ENCODE assay signal across 7 mouse cellular contexts in the genomic region with DNA sequence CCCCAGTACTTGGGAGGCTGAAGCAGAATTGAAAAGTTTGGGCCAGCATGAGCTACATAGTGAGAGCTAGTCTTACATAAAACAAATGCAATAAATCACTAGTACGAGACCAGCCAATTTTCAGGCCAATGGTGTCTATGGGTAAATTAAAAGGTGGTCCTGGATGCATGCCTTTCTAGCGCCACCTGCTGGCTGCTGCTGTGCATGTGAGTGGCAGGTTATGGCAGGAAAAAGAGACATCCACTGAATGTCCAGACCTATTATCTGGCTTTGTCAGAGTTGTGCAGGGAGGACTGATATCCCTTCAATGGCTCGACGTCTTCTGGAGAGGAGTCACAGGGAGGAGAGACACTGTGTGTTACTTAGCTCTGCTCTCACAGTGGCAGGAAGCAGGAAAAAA. TPM values are rescaled to one million over a fixed set of nuclear protein-coding genes. Genes with fewer than 3 reads are reported as not detected.
DNase-seq lines count a peak whose midpoint lies in the region; ATAC-seq and TF ChIP-seq lines count a peak whose summit lies in the region.

No protein-coding gene starts in this region.

- TF ChIP-seq POLR2A in spleen, adult 2 months (IDR thresholded peaks at IDR 0.05; ENCODE audit: low read depth, low read length) = no peak

- peak; percentile 99 for TF ChIP-seq CTCF in midbrain, postnatal 0 days (IDR thresholded peaks at IDR 0.05)
- TF ChIP-seq CTCF in spleen, adult 2 months (IDR thresholded peaks at IDR 0.05; ENCODE audit: extremely low read depth, insufficient read depth, insufficient read length, insufficient replicate concordance) = peak; percentile 88; the same call in 1 of the 2 replicates

- peaks cover 31% of the 10 kb centered on the region for H3K36me3 ChIP-seq in limb, embryonic 13.5 days
- H3K36me3 ChIP-seq in midbrain, postnatal 0 days (ENCODE audit: insufficient read depth, low read length) = peaks cover 16% of the 10 kb centered on the region
- H3K36me3 ChIP-seq in spleen, adult 2 months (ENCODE audit: control insufficient read depth, insufficient read depth, low read length) = peaks cover 9% of the 10 kb centered on the region

- peak; percentile 80 for DNase-seq in adrenal gland, adult 8-10 months
- DNase-seq in embryo, embryonic 11.5 days (ENCODE audit: low read depth, low spot score) = peak; percentile 82
- DNase-seq in heart, adult 18-20 months = peak; percentile 83 to 94
- DNase-seq in kidney, adult 8-10 months = peak; percentile 80 to 90
- DNase-seq in midbrain, postnatal 0 days (ENCODE audit: low spot score) = peak; percentile 92
- DNase-seq in spleen, adult 2 months (ENCODE audit: low read depth in 1 of 2, low spot score in 2 of 2) = peak; percentile 56 to 80

- no peak overlapping the region for H3K4me3 ChIP-seq in limb, embryonic 13.5 days
- no peak overlapping the region for H3K4me3 ChIP-seq in midbrain, postnatal 0 days (ENCODE audit: low read depth, low read length)
- H3K4me3 ChIP-seq in spleen, adult 2 months (ENCODE audit: extremely low read depth, insufficient read depth, insufficient read length) = no peak overlapping the region

- H3K27ac ChIP-seq in limb, embryonic 13.5 days = no peak overlapping the region
- no peak overlapping the region for H3K27ac ChIP-seq in midbrain, postnatal 0 days (ENCODE audit: low read depth, low read length)
- H3K27ac ChIP-seq in spleen, adult 2 months (ENCODE audit: insufficient read depth, low read length) = no peak overlapping the region

- no peaks in the 10 kb centered on the region for H3K4me1 ChIP-seq in limb, embryonic 13.5 days
- no peaks in the 10 kb centered on the region for H3K4me1 ChIP-seq in midbrain, postnatal 0 days (ENCODE audit: insufficient read depth, low read length)
- peaks cover 2% of the 10 kb centered on the region; the same call in 1 of the 2 replicates for H3K4me1 ChIP-seq in spleen, adult 2 months (ENCODE audit: control insufficient read depth, insufficient read depth, insufficient read length)

- H3K4me2 ChIP-seq in limb, embryonic 13.5 days (replicated peaks) = no peak overlapping the region
- H3K4me2 ChIP-seq in midbrain, postnatal 0 days (ENCODE audit: low read depth, low read length, poor library complexity, severe bottlenecking) = no peak overlapping the region

- H3K9ac ChIP-seq in limb, embryonic 13.5 days = no peak overlapping the region
- H3K9ac ChIP-seq in midbrain, postnatal 0 days (replicated peaks; ENCODE audit: low read length, poor library complexity, severe bottlenecking) = no peak overlapping the region

- WGBS in limb, embryonic 13.5 days = 9% methylated on average over 4 of the region's 4 CpGs
- 0% methylated on average over 4 of the region's 4 CpGs for WGBS in midbrain, postnatal 0 days
- 2% methylated on average over 4 of the region's 4 CpGs for WGBS in spleen, adult 2 months

- ATAC-seq in limb, embryonic 13.5 days (ENCODE audit: low FRiP score, low read depth) = peak; percentile 62; the same call in 1 of the 2 replicates
- 0 out of 2 replicates have a peak, but pooled peaks have one; percentile 39 for ATAC-seq in midbrain, postnatal 0 days (ENCODE audit: low FRiP score)

- no peaks in the 10 kb centered on the region for H3K9me3 ChIP-seq in limb, embryonic 13.5 days
- no peaks in the 10 kb centered on the region for H3K9me3 ChIP-seq in midbrain, postnatal 0 days (ENCODE audit: low read length)

- no peaks in the 10 kb centered on the region for H3K27me3 ChIP-seq in limb, embryonic 13.5 days
- no peaks in the 10 kb centered on the region for H3K27me3 ChIP-seq in midbrain, postnatal 0 days (ENCODE audit: insufficient read depth, low read length)
- H3K27me3 ChIP-seq in spleen, adult 2 months (ENCODE audit: control insufficient read depth, insufficient read depth, low read length) = no peaks in the 10 kb centered on the region

RNA-seq across cellular contexts. Expression of gene Cct5, which starts 15.1 kb away (rescaled TPM):
- total RNA-seq in adrenal gland, adult 8-10 months (2022) = 100 to 1,000 TPM; 232 to 302 (median 271) TPM
- 100 to 1,000 TPM; 142 to 150 TPM for total RNA-seq in heart, adult 18-20 months (2021)
- polyA plus RNA-seq in limb, embryonic 13.5 days (2015; fragmentation: Nextera tagmentation; extraction: Ambion mirVana) = 545 and 552 TPM in 2 replicates
- total RNA-seq in midbrain, postnatal 0 days (2014; rRNA removed) = 336 and 346 TPM in 2 replicates
- 435 and 440 TPM in 2 replicates for polyA plus RNA-seq in midbrain, postnatal 0 days (2015; fragmentation: Nextera tagmentation; extraction: Ambion mirVana)
- polyA plus RNA-seq in spleen, adult 2 months (2012; rRNA removed) = 58.3 and 66.9 TPM in 2 replicates

RNA-seq across cellular contexts. Expression of gene Fam173b, which starts 15.1 kb away (rescaled TPM):
- 10 to 100 TPM; 25.9 to 29.7 (median 27.9) TPM for total RNA-seq in adrenal gland, adult 8-10 months (2022)
- total RNA-seq in heart, adult 18-20 months (2021) = 10 to 100 TPM; 20.5 to 22.8 TPM
- 11.4 and 11.9 TPM in 2 replicates for polyA plus RNA-seq in limb, embryonic 13.5 days (2015; fragmentation: Nextera tagmentation; extraction: Ambion mirVana)
- 10.5 and 10.6 TPM in 2 replicates for total RNA-seq in midbrain, postnatal 0 days (2014; rRNA removed)
- 6.7 and 8.0 TPM in 2 replicates for polyA plus RNA-seq in midbrain, postnatal 0 days (2015; fragmentation: Nextera tagmentation; extraction: Ambion mirVana)
- polyA plus RNA-seq in spleen, adult 2 months (2012; rRNA removed) = 3.9 and 4.9 TPM in 2 replicates

RNA-seq across cellular contexts. Expression of gene Cmbl, which starts 21.3 kb away (rescaled TPM):
- total RNA-seq in adrenal gland, adult 8-10 months (2022) = 100 to 1,000 TPM; 160 to 274 (median 195) TPM
- 10 to 100 TPM; 33.7 to 35.8 TPM for total RNA-seq in heart, adult 18-20 months (2021)
- 1.8 and 2.2 TPM in 2 replicates for polyA plus RNA-seq in limb, embryonic 13.5 days (2015; fragmentation: Nextera tagmentation; extraction: Ambion mirVana)
- 27.5 and 34.3 TPM in 2 replicates for total RNA-seq in midbrain, postnatal 0 days (2014; rRNA removed)
- 25.1 and 25.9 TPM in 2 replicates for polyA plus RNA-seq in midbrain, postnatal 0 days (2015; fragmentation: Nextera tagmentation; extraction: Ambion mirVana)
- 6.4 and 12.4 TPM in 2 replicates for polyA plus RNA-seq in spleen, adult 2 months (2012; rRNA removed)

RNA-seq across cellular contexts. Expression of gene March6, which starts 55.7 kb away (rescaled TPM):
- 100 to 1,000 TPM; 143 to 180 (median 160) TPM for total RNA-seq in adrenal gland, adult 8-10 months (2022)
- total RNA-seq in heart, adult 18-20 months (2021) = 100 to 1,000 TPM; 114 to 116 TPM
- 28.7 and 32.0 TPM in 2 replicates for polyA plus RNA-seq in limb, embryonic 13.5 days (2015; fragmentation: Nextera tagmentation; extraction: Ambion mirVana)
- 198 and 249 TPM in 2 replicates for total RNA-seq in midbrain, postnatal 0 days (2014; rRNA removed)
- polyA plus RNA-seq in midbrain, postnatal 0 days (2015; fragmentation: Nextera tagmentation; extraction: Ambion mirVana) = 66.4 and 72.1 TPM in 2 replicates
- polyA plus RNA-seq in spleen, adult 2 months (2012; rRNA removed) = 8.5 and 8.7 TPM in 2 replicates
